Mouse (Mus musculus) 3134 (cell line): ENCODE data around the gene Zbtb16.

ENCODE experiments used
- DNase-seq: peaks from one replicate; pipeline ENCODE4 v3.0.0-alpha.2; 2011; ENCODE audit warnings: low spot score; ENCODE audit not compliant: insufficient read length; ENCODE audit errors: extremely low read depth

Zbtb16 gene

DNA sequence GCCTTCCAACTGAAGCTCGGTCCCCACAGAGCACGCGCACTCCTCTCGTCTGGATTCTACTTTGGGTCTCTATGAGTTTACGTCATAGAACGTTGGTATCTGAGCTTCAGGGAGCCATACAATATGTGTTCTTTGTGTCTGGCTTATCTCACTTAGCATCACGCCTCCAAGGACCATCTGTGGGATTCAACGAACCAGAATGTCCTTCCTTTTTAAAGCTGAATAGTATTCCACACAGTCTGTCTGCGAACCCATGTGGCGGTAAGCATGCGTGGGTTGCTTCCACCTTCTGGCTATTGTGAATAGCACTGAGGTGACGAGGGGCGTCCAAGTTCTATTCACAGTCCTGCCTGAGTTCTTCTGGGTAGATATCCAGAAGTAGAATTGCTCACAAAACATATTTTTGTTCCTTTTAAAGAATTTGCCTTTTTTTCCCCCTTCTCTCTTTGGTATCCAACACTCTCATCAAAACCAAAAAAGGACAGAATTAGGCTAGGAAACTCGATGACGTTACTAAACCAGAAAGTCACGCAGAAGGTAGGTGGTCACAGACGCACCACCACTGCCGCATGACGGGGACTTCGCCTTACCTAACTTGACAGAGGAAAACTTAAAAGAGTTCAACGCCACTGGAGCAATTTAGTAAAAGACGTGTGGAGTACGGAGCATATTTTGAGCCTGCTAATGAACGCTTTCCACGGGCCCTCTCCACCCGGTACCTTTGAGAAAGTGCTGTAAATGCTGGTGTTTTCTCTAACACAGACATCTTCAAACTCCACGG lies 32.4 kb downstream of the Zbtb16 start:
- DNase-seq = no peak

DNA sequence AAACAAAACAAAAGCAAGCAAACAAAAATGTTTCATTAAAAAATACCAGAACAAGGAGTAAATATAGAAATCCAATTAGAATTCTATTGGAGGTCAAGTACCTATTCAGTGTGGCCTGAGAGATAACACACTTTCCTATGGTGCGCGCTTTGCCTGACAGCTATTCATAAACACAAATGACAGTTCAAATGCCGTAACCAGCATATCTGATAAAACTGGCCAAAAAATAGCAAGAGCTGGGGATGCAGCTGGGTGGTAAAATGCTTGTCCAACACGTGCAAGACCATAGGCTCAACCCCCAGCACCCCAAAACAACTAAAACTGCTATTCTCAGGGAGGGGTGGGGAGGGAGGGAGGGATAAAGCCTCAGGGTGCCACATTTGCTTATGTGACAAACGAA lies 33.6 kb downstream of the Zbtb16 start:
- no peak for DNase-seq

DNA sequence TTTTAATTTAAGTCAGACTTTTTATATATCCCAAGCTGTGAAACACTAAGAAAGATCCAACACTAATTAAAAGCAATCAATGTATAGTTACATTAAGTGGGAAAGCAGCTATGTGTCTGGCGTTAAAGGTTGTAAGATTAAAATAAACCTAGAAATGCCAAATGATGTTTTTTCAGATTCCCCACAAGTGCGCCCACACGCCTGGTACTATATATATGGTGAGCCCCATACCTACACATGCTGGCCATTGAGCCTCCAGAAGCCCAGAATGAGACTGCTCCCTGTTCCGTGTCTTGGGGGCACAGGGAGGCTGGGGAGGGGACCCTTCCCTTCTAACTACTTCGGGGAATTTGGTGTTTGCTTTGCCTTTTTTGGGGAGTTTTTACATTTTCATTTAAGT lies 34.7 kb downstream of the Zbtb16 start:
- no peak for DNase-seq

DNA sequence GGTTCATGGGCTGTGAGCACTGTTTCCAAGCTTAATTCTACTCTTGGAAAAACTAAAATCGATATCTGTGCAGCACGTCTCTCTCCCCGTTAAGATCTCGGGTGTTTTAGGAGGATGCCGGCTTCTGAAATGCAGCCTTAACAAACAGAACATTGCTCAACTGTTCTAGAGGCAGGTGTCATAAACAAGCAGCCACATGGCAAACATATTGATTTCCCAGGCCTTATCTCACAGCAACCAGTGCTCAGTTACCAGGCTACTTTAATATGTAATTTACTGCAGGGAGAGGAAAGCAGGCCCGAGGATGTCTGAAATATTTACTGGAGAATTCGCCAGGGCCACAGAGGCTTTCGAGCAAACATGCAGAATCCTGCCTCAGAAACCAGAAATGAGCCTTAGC lies 35.4 kb downstream of the Zbtb16 start:
- no peak for DNase-seq

DNA sequence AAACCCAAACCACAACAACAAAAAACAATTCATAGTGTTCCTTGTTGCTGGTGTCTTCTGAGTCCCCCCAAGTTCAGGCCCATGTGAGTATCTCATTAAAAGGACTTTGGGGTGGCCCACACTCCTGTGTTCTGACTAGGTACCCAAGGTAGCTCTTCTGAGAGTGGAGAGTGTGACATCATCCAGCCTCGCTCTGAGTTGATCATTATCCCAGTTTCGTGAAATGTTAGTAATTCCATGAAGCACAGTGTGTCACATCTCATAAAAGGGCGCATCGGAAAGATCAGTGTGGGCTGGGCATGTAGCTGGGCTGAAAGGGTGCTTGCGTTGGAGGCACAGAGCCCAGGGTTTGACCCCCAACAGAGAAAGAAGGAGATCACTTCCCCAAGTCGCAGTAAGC lies 38.0 kb downstream of the Zbtb16 start:
- no peak for DNase-seq

DNA sequence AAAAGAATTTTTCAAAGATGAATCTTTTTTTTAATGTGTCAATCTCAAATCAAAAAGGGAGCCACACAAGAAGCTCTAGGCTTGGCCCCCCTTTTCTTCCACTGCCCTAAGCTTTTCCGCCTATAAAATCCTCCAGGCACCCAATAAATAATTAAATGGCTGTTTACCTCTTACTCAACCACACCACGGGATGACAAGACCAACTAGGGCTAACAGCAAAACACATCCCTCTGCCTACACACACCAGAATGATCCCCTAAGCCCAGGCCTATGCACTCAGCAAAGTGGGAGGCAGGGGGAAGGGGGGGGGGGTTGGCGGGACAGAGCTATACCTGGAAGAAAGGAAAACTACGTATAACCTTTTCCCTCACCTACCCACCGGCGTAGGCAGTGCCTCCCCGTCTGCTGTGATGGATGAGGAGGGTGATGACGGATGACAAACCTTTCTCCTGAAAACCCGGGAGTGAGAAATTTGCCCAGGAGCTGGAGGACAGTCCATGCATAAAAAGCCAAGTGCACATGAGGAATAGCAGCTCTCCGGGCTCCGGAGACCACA lies 39.7 kb downstream of the Zbtb16 start:
- no peak for DNase-seq

DNA sequence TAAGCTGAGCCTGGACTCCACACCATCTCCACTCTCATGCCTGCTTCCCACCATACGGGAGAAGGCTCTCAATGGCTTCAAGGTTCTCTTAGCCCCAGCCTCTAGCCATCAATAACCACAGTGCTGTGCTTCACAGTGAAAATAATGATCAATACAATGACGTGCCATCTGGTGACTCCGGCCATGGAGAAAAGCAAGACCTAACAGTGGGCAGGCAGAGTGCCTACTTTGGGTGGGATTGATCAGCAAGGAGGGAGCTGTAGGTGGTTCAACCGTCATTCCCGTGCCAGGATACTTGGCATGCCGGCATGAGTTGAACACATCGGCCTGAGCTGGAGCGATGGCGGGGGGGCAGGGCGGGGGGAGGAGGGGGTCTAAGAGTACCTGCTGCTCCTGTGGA lies 40.3 kb downstream of the Zbtb16 start:
- no peak for DNase-seq

DNA sequence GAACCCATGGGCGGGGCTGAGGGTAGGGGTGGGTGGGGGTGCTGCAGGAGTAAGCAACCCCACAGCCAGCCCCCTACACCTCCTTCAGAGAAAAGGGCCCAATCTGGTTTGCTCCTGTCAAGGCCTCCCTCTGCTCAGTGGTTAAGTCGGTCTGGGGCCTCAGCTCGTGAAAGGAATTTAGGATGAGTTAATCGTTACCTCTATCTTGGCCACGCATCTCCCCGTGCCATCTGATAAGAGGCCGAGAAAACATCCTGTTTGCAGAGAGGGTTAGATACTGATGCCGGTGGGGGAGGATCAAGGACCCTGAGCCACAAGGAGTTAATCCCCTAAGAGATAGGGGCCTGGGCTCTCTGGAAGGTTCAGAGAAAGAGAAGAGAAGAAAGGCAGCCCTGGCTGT lies 40.9 kb downstream of the Zbtb16 start:
- no peak for DNase-seq

DNA sequence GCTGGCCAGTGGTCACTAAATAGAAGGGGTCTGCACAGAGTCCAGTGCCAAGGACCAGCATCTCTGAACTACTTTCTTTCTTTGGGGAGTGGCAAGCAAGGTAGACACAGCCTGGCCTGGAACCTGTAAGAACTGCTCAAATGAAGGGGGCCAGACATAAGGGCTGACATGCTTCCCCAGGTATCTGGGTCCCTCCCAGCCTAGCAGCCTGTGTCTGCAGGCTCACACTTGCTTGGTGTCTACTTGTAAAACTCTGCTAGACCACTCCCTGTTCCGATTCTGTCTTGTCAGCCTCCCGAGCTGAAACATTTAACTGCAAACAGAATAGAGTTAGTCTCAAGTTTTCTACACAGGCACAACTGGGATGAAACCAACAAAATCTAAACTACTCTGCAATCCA lies 41.6 kb downstream of the Zbtb16 start:
- no peak for DNase-seq

DNA sequence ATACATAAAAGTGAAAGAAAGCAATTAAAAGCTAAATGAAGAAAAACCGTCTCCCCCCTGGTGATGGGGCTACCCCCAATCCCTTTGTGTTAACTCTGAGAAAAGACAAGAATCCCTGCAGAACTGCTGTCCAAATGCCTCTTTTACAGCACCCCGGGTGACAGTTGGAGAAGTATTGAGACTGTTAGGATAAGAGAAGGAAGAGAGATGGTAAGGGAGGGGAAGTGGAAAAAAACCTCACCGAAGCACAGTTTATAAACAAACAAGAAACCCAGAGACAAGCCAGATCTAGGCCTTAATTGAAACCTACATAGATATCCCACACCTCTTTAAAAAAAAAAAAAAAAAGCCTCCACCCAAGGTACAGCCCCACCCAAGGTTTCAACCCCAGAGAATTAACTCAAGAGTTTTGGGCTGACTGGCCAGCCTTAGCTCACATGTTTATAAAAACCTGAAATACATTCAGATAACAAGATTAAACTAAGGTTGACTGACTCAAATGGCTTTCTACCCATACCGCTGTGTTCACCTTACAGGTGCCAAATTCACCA lies 42.3 kb downstream of the Zbtb16 start:
- no peak for DNase-seq

DNA sequence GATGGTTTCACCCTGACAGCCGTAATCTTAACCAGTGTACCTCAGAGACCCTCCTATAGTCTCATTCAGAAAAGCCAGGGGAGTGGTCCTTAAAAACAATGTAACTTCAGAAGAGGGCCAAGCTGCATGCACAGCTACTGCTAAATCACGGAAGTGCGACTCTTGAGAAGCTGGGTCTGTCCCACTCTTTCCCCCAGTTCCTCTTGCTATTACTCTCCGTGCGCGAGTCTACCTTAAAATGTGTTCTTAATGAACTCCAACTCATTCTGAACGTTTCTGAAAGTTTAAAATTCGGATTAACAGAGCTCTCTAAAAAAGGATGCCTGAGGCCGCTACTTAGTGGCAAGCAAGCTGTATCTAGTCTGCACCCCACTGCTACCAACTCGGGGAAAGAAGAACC lies 45.4 kb downstream of the Zbtb16 start:
- DNase-seq = no peak

DNA sequence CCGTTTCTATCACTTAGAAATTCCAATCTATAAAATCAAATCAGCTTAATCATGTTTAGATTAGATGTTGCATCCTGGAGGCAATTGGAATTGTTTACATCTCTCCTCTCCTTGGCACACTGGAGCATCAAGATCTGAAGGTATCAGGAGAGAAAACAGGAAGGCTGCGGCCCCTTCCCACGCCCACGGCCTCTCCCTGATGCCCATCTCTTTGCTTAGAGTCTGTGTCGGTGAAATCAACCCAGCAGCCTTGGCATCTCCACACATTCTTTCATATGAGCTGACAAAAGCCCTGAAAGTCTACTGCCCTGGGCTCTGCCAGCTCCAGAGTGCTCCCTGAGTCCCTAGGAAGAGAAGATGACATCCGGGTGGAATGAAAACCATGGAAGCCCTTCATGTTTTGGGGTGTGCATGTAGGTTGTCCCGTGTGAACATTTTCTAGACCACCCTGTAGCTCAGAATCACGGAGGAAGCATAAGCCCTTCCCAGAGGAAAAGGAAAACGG lies 48.1 kb downstream of the Zbtb16 start:
- no peak for DNase-seq

DNA sequence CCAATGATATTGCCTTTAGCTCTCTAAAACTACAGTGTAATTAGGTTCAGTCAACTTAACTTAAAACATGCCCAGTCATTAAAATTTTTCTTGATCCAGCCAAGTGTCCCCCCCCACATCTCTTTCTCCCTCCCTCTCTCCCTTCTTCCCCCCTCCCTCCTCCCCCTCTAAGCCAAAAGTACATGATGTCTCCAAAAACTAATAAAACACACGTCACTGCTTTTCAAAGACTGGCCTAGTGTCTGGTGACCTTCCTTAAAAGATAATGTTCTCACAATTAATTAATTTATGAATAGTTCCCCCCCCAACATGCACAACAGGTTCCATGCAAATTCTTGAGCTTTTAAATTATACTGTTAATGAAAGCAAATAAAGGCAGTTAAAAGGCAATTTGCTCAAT lies 48.7 kb downstream of the Zbtb16 start:
- DNase-seq = no peak

DNA sequence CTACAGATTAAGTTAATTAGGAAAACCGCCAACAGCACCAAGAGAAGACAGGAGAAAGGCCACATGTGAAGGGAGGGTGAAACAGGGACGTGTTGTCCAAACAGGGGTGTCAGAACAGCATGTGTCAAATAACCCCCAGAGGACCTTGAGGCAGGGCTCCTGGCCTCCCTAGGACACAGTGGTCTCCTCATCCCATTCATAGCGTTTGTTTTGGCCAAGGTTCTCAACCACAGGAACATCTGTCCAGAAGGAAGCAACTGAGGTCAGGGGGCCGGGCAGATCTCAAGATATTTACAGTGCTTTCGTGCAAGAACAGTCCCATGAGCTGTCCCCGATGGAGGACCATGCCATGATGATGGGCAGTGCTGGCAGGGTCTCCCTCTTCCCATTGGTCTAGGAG lies 49.2 kb downstream of the Zbtb16 start:
- no peak for DNase-seq

DNA sequence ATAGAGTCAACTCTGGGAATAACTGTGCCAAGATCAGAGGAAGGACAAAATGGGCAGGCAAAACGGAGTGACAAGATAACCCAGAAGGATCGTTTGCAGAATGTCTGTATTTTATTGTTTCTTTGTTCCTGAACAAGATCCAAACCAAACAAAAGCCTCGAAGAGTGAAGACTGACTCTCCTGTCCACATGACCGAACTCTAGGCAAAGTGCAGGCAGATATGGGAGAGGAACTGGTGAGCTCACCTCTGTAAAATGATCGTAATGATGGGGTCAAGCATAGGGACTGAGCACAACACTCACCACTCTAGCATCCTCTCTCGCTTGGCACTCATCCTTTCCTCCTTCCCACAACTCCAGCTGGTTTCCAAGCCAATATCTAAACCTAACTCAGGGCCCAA lies 51.1 kb downstream of the Zbtb16 start:
- no peak for DNase-seq

DNA sequence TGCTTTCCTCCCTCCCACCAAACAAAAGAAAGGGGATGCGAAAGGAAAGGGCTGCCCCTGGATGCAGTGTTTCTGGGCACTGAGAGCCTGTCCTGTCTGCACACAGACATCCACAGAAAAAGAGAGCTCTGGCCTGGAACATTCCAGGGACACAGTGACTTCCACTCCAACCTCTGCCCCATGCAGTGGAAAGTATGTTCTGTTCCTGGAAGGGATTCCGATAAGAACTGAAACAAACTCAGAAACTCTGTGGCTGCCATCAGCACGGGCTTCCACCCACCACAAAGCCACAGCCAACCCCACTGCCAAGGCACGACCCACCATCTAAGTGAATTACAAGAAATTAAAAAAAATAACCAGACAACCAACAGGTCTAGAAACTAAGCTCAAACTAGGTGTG lies 52.7 kb downstream of the Zbtb16 start:
- no peak for DNase-seq

DNA sequence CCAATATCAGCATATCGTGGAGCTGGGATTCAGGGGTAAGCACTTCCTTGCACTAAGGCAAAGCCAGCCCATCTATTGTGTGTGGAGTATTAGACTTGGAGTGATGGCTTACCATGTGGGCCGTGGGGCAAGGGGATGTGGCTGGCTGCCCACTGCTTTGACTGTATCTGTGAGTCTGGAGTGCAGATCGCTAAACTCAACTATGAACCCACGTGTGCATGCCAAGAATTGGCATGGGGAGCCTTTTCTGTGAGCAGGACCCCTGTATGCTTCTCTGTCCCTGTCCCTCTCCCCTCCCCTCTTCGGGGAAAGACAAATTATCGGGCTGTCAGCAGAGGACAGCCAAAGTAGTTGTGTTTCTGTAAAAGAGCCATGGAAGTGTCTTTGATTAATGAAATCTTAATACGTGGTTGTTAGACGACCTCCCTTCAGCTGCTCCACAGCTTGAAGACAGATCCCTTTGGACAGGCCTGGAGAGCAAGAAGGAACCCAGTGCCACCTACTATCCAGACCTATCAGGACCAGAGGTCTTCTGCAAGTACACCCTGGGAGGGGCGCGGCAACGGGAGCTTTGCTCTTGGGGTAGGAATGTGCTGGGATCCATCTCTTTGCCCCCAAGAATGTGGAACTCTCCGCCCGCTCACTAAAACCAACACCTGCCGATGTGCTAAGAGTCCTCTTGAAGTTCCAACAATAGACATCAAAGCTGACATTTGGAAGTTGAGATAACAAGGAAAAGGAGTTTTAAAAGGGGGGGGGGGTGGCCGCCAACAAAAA lies 53.5 kb downstream of the Zbtb16 start:
- DNase-seq = no peak

DNA sequence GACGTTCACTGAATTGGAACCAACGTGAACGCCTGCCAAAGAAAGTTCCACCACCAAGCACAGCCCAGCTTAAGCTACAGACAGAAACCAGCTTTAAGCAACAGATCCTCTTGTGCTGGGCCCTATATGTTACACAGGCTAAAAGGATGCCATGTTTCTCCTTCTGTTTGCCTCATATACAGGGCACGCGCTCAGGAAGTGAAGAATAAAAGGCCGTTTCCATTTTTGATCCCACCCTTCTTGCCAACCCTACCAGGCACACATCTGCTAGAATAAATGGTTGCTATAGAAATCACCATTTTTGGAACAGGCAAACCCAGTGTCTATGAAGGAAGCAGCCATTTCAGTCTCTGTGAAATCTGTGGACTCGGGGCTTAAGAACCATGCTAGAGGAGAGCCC lies 59.8 kb downstream of the Zbtb16 start:
- DNase-seq = no peak

DNA sequence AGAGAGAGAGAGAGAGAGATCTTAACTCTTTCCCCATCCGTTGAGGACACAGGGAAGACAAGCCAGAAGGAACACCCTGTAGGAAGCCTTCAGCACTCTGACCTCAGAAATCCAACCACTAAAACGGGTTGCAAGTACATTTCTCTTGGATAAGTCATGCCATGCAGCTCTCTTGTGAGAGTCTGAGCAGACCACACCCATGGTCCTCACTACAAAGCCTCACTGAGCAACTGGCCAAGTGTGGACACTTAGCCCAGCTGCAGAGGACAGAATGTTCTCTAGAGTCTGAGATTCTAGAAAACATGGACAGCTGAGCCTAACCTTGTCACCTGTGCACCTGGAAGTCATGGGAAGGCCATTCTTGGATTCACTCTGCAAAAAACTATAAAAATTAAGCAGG lies 60.5 kb downstream of the Zbtb16 start:
- no peak for DNase-seq

DNA sequence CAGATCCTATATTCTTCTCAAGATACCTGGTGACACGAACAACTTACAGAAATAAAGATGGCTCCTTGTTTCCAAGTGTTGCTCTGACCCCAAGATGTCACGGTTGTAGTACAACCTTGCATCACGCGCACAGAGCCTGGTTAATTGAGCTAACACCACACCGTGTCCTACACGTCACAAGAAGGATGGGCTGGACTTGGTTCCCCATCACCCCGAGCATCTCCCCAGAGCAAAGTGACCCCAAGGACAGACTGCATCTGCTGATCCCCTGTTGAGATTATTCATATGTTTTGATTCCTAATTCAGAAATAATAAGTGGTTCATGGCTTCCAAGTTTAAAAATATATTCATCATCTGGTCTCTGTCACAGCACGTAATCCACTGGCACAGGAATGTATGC lies 62.3 kb downstream of the Zbtb16 start:
- no peak for DNase-seq

DNA sequence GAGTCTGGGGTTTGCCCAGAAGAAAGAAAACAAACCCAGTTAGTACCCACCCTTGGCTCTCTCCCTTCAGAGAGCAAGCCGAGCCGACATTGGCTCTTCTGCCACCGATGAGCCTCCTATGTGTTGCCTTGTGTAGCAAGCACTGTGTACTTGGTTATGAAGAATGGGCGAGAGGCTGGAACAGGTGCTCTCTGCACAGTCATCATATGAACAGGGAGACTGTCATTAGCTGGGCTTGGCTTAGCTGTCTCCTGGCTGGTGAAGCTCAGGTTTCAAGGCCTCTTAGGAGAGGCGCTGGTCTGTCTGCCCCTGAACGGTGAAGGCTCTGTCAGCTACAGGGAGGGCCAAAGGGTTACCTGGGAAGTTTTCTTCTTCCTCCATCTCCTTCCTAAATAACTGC lies 62.9 kb downstream of the Zbtb16 start:
- DNase-seq = no peak

DNA sequence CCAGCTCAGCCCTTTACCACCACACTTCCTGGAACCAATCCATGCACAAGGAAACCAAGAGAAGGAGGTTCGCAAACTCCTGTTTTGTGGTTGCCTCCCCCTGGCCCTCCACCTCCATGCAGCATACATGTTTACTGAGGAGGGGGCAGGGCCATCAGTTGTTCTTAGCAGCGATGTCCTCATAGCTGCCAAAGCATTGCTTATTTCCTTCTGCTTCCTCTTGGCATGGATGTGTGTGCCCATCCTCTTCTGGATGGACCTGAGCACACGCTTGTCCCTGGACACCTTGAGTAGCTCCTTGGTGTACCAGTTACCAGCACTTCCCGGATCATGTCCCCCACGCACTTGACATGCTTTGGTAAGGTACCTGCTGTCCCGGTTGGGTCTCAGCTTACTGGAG lies 64.5 kb downstream of the Zbtb16 start:
- DNase-seq = no peak
